Mouse (Mus musculus): ENCODE results near the gene Rem1.

Gene Rem1

DNA sequence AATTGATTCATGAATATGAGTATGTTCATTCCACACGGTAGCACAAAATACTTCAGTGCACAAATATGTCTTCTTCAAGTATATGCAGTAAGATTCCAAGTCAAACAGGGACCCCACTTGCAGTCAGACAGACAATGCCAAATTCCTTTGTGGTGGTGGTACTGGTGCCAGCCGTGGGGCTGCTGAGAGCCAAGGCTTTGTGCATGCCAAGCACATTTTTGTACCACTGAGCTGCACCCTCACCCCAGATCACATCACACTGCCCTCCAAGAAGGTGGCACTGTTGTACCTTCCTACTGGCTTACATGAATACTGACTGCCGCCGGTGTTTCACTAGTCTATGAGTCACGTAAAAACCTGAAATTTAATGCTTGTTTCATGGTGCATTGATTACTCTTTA is 52.2 kb downstream of the Rem1 start:
- DNase-seq: no peak

DNA sequence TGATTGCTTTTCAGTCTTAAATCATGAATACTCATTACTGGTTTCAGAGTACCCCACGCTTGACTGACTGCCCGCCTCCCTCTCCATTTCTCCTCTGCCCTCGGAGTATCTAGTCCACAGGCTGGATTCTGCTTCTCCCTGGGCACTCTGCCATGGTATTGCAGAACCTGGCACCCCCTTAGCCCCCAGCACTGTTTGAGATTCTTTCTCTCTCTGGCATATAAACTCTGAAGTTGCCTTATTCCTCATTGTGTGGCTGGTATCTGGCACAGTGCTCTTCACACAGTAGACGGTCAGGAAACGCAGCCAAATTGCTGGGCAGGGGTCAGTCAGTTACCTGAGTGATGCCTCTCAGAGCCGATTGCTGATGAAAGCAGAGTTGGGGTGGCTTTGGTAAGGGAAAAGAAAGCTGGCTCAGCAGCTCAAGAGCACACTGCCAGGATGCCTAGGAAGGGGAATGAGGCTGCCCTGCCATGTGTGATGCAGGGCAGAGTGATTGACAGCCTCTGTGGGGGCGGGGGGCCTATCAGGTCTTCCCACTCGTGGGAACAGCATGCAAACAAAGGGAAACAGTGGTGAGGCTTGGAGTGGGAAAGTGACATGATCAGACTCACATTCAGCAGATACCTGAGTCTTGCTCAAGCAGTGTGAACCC is 53.1 kb downstream of the Rem1 start:
- no peak for DNase-seq

DNA sequence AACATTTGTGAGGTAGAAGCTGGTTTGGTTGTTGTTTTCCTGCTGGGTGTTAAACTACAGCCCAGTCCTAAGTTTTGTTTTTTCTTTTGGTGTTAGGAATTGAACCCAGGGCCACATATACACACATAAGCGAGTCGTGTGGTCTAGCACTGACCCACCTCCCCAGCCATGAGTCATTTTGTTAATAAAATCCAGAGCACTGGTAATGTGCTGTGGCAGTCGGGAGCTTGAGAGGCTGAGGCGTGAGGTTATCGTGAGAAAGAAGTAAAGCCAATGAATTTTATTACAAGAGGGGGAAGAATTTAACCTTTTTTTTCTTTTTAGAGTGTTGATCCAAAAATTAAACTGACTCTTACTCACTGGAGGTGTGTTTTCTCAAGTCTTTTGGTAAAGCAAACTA is 56.3 kb downstream of the Rem1 start:
- DNase-seq: no peak

Measured in lung, postnatal 4 days (tissue).